Mouse (Mus musculus): Measurements from ENCODE around the gene Exoc8.

The Exoc8 gene

DNA sequence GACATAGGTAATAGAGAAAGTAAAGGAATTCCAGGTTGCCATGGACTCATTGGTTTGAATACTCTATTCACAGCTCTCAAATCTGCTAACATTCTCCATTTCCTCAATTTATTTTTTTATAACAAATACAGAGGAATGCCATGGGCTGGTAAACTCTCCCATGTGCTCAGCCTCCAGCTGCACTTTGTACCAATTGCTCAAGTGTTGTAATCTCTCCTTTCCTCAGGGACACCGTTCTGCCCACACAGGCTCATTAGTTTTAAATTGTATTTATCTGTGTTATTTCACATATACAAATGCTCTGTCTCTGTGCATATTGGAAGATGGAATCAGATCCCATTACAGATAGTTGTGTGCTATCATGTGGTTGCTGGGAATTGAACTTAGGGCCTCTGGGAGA, 44.0 kb downstream of the Exoc8 start:
- DNase-seq (ENCODE audit: low read depth, low spot score): no peak

DNA sequence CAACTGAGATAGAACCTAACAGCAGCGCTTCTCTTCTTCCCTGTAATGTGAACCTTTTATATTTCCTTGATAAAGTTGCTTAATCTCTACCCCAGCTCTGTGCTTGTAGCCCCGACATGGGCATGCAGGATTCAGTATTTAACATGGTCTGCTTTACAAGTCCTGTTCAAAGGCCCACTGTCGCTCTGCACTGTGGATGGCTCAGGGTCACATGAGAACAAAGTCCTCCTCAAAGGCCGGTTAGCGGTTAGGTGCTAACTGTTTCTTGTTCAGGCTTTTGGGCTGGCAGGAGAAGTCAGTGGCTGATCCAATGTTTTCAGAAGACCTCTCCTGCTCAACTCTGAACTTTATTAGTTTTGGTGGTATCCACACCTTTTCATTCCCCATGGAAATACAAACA, 51.9 kb downstream of the Exoc8 start:
- no peak for DNase-seq (ENCODE audit: low read depth, low spot score)

DNA sequence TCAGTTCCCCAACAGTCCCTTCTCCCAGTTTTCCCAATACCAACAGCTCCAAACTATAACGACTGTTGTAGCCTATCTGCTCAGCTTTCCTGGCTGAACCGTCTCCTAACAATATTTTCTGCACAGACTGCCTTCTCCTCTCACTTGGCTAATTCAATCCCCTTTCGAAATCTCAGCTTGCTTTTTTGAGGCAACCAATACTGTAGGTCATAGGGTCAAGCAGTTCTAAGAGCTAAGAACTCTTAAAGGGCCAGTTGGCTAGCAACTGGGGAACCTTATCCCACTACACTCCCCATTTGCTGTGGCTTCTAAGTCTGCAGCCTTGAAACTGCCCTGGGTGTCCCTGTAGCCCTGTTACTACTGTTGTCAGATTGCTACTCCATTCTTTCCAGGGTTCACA, 52.4 kb downstream of the Exoc8 start:
- no peak for DNase-seq (ENCODE audit: low read depth, low spot score)
